Mouse (Mus musculus) olfactory bulb, adult 2 months (tissue): Measurements from ENCODE around the gene Sapcd1.

Source experiments
- CTCF ChIP-seq: fragments of 200-500 bp; IDR thresholded peaks from 2 replicates; pipeline ENCODE4 v1.5.1; 2012; ENCODE audit warnings: low read depth, mild to moderate bottlenecking, low read length, moderate library complexity; ENCODE audit not compliant: insufficient read depth
- POLR2A ChIP-seq: fragments of 200-500 bp; IDR thresholded peaks from 2 replicates; pipeline ENCODE4 v1.6.1; 2012; ENCODE audit warnings: mild to moderate bottlenecking, low read depth, low read length, moderate library complexity; ENCODE audit not compliant: insufficient read depth

DNA sequence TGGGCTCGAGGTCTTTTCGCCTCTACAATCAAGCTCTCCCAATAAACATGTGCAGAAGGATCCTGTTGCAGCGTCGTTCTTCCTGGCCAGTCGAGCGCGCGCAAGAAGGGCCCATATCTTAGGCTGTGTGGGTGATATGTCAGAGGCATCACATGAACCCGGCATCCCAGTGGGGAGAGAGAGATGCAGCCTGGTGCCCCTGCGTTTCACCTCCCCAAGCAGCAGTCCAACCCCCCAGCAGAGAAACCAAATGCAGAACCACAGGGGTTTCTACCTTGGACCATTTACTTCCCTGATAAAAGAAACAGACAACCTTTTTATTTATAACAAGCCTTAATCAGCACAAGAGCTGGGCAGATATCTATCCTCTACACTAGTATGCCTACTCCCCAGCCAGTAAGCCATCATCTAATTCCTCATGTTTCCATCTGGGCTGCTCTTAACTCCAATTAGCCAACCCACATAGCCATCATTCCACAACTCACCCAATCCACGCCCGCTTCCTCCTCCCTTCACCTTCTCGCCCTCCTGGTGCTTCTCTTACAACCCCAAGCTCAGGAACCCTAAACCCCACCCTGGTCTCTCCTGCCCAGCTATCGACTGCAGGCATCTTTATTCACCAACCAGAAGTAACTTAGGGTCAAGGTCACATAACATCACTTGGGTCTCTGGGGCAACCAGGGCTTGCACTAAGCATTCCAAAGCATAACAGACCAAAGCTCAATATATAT is 31.2 kb downstream of the Sapcd1 start:
- TF ChIP-seq CTCF (no peak), POLR2A (no peak)
